Mouse (Mus musculus): ENCODE measurements at regions not wholly inside any gene's neighbourhood (a gene's known extent, or its start where the extent isn't known, plus 50 kb on each side); places are given as distances from the start of the nearest gene placed in this dataset.

DNA sequence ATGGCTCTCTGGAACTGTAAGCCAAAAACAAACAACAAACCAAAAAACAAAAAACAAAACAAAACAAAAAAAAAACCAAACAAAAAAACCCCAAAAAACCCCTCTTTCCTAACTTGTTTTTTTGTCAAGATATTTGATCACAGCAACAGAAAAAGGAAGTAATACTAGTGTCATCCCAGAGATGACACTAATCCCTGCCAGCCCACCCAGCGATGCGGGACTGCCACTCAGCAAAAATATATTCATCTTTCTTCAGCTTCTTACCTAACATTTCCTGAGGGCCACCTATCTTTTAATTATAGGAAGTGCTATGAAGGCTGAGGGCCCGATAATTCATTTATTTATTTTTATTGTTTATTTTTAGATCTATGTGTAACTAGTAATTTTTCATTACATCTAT is 88.3 kb upstream of the Arid5b start:
- TF ChIP-seq GATA1 (IDR thresholded peaks at IDR 0.05; ENCODE audit: borderline replicate concordance, low read length) (no peak), FLI1 (IDR thresholded peaks at IDR 0.05; ENCODE audit: low read length) (no peak)
